Mouse (Mus musculus) spleen, adult 2 months (tissue): ENCODE measurements around the gene Gbf1.

Source experiments
- CTCF ChIP-seq: fragments of 200-500 bp; IDR thresholded peaks from 2 replicates; pipeline ENCODE4 v1.5.1; 2011; ENCODE audit warnings: mild to moderate bottlenecking, inconsistent platforms; ENCODE audit not compliant: insufficient read depth, insufficient read length, insufficient replicate concordance; ENCODE audit errors: extremely low read depth
- POLR2A ChIP-seq: fragments of 200-500 bp; IDR thresholded peaks from 2 replicates; pipeline ENCODE4 v1.6.1; 2011; ENCODE audit warnings: low read depth, low read length, inconsistent platforms

DNA sequence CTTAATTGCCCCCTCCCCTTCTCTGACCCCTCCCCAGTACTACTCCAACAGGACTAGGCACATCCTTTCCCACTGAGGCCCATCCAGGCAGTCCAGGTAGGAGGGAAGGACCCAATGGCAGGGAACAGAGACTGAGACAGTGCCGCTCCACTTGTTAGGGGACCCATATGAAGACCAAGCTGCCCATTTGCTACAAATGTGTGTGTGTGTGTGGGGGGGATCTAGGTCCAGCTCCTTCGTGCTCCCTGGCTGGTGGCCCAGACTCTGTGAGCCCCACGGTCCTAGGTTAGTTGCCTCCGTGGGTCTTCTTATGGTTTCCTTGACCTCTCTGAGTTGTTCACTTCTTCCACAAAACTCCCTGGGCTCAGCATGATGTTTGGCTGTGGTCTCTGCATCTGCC is 26.0 kb upstream of the Gbf1 start:
- TF ChIP-seq CTCF (no peak), POLR2A (no peak)
